Mouse (Mus musculus) adipocyte (in vitro differentiated cells): ENCODE results near the gene Nudt17.
A peak's percentile ranks its signal among the peaks of the same experiment; 100 is the strongest.
"Not testable (repeated sequence)": the region's sequence is repeated elsewhere in the genome, so short reads cannot be mapped to it uniquely, and the experiment has no call there.

Experiments used
- DNase-seq: peaks from one replicate; pipeline ENCODE4 v3.0.0-alpha.2; 2016; ENCODE audit warnings: low spot score

Nudt17 gene

DNA sequence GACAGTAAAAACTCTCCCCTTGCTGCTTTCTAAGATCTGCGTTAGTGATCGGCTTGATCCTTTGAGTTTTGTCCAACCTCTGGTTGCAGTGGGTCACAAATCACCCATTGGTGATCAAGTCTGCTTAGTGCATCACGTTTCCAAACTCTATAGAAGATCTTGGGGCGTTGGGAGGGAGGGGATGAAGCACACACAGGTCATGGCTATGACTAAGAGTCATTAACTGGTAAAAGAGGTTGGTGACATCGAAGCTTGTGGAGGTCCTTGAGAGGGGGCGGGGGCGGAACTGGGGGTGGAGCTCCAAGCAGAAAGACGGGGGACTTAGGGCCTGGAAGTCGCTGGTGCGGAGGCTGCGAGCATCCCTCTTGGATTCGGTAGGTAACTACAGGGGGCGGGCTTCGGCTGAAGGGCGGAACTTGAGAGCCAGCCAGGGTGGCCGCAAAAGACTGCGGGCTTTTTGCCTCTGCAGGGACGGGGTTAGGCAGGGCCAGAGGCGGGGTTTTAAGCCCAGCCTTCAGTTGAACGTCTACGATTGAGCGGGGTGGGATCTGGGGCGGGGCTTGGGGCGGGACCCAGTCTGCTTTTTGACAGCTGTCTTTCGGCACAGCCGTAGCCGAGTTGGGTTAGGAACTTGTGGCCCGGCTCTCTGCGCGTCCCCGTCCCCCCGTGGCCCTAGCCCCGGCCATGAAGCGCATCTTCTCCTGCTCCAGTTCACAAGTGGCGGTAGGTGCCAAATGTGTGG is 38.5 kb downstream of the Nudt17 start, which contains the start of gene Ankrd35:
TSS of gene Ankrd35 (plus strand) at position 405 of the 742 bp plus-strand sequence.
- no peak for DNase-seq

DNA sequence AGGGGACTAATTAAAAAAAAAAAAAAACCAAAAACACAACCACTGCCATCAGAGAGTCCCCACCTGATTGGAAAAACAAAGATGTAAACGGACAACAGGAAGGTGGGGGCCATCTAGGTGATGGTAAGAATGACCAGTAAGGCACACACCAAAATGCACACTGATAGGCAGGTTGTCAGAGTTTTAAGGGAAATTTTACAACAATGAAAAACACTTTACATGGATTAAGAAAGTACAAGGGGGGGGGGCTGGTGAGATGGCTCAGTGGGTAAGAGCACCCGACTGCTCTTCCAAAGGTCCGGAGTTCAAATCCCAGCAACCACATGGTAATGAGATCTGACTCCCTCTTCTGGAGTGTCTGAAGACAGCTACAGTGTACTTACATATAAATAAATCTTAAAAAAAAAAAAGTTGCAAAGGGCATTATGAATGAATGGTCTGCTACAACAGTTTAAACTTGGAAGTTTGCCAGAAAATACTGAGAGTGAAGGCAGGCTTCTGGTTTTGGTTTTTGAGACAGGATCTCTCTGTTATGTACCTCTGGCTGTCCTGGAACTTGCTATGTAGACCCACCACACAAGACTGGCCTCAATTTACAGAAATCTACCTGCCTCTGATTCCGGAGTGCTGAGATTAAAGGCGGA is 39.8 kb downstream of the Nudt17 start:
- DNase-seq: peak; percentile 61

DNA sequence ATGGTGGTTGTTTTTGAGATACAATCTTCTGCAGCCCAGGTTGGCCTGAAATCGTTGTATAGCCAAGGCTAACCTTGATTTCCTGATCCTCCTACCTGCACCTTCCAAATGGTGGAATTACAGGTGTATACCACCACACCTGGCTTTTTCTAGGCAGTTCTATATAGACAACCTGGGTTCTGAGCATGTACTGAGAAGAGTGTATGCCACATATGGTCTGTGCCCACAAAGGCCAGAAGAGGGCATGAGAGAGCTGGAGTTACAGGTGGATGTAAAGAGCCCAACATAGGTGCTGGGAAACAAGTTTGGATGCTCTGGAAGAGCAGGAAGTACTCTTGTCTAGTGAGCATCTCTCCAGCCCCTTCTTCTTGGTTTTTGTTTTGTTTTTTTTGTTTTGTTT is 41.0 kb downstream of the Nudt17 start:
- no peak for DNase-seq

DNA sequence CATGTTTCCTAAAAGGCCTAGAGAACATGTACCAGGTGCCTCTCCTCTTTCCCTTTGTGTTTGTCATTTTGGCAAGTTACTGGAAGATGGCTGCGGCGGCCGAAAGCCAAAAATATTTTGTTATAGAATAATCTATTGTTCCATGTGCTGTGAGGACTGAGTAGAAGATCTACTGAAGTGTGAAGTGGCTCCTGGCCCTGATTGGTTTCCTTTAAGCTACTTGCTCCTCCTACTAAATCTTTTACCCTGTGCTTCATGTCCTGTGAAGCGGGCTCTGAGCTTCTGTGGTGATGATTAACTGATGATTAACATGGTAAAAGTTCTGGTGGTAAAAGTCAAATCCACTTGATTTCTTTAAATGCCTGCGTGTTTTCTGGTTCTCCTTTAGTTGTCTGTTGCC is 41.4 kb downstream of the Nudt17 start:
- no peak for DNase-seq

DNA sequence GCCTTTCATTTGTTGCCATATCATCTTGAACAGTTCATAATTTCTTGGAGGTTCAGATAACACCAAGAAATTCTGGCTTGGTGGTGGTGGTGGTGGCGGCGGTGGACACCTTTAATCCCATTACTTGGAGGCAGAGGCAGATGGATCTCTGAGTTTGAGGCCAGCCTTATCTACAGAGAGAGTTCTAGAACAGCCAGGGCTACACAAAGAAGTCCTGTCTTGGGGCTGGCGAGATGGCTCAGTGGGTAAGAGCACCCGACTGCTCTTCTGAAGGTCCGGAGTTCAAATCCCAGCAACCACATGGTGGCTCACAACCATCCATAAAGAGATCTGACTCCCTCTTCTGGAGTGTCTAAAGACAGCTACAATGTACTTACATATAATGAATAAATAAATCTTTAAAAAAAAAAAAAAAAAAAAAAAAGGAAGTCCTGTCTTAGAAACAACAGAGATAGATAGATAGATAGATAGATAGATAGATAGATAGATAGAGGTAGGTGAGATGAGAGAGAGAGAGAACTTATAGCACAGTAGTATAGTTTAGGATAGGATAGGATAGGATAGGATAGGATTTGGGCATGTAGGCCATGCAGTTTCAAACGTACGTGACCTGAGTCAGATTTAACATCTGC is 42.5 kb downstream of the Nudt17 start:
- DNase-seq: not testable (repeated sequence)

- DNase-seq: peak; percentile 90
Measured at GRCm38 (mm10) chr3:96663432-96664239, 44.7 kb downstream of the Nudt17 start.

DNA sequence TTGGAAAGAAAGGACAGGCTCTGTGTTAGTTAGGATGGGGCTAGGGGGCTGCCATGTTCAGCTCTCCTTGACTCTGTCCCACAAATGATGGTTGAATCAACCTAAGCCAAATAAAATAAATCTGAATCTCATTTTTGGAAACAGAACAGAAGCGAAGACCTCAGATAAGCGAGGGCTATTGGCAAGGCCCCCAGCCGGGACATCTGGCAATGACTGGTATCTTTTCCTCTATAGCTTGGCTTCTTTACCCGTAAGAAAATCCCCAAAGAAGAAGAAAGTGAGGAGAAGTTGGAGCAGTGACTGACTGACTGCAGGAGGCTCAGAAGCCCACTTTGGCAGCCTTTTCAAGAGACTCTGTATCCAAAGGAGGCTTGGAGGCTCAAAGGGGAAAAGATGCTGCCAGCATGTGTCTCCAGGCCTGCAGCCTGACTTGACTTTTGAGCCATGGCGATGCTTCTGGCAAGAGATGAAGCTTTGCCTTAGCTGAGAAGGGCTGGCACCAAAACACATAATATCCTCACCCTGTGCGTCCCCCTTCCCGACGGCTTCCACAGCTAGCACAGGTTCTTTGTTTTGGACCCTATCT is 45.5 kb downstream of the Nudt17 start:
- no peak for DNase-seq

- no peak for DNase-seq
Measured at GRCm38 (mm10) chr3:96660901-96661300, 47.5 kb downstream of the Nudt17 start.
